Mouse (Mus musculus) liver, postnatal 0 days (tissue): ENCODE results near the gene Exoc2.

Experiments
- CTCF ChIP-seq: sonication (generic); IDR thresholded peaks from 2 replicates; pipeline ENCODE4 v1.5.1; 2016; ENCODE audit warnings: antibody characterized with exemption, low read depth
- EP300 ChIP-seq: IDR thresholded peaks from 2 replicates; pipeline ENCODE4 v1.6.1; 2016; ENCODE audit warnings: antibody characterized with exemption, low read depth, mild to moderate bottlenecking

- TF ChIP-seq CTCF (no peak), EP300 (no peak)
These were observed 206.3 kb downstream of the Exoc2 start for GRCm38 (mm10) chr13:30767477-30768127.
